Mouse (Mus musculus) limb, embryonic 15.5 days (tissue): Measurements from ENCODE around the gene Ahdc1. TPM values are rescaled to one million over a fixed set of nuclear protein-coding genes. Genes with fewer than 3 reads are reported as not detected.
A peak's percentile ranks its signal among the peaks of the same experiment; 100 is the strongest.

Experiments
- ATAC-seq: fragments of 200-750 bp; cut with Nextera tagmentation; 2 replicates; pipeline ENCODE4 v1.8.0; 2017; ENCODE audit warnings: low read depth, moderate TSS enrichment; ENCODE audit not compliant: insufficient number of reproducible peaks, low FRiP score, low TSS enrichment
- H3K27ac ChIP-seq: fragments of 300-500 bp; sonication (generic); 2 replicates; pipeline ENCODE4 v1.5.1; 2015; ENCODE audit warnings: moderate library complexity, mild to moderate bottlenecking, inconsistent platforms
- H3K27me3 ChIP-seq: fragments of 300-500 bp; sonication (generic); 2 replicates; pipeline ENCODE4 v1.6.1; 2015; ENCODE audit warnings: inconsistent platforms
- H3K36me3 ChIP-seq: fragments of 300-500 bp; sonication (generic); 2 replicates; pipeline ENCODE4 v1.6.1; 2015; ENCODE audit warnings: inconsistent platforms
- H3K4me1 ChIP-seq: fragments of 300-500 bp; sonication (generic); 2 replicates; pipeline ENCODE4 v1.6.1; 2015; ENCODE audit warnings: inconsistent platforms
- H3K4me2 ChIP-seq: fragments of 300-500 bp; sonication (generic); 2 replicates; pipeline ENCODE4 v1.6.1; 2015; ENCODE audit warnings: mild to moderate bottlenecking, inconsistent platforms
- H3K4me3 ChIP-seq: fragments of 300-500 bp; sonication (generic); 2 replicates; pipeline ENCODE4 v1.5.1; 2015; ENCODE audit warnings: mild to moderate bottlenecking, inconsistent platforms
- H3K9ac ChIP-seq: fragments of 300-500 bp; sonication (generic); 2 replicates; pipeline ENCODE4 v1.6.1; 2015; ENCODE audit warnings: inconsistent platforms
- H3K9me3 ChIP-seq: fragments of 300-500 bp; sonication (generic); 2 replicates; pipeline ENCODE4 v1.6.1; 2016; ENCODE audit warnings: inconsistent platforms
- WGBS: fragments of 180-500 bp; shearing (Covaris S2); methylation state at CpG from one replicate; pipeline ENCODE4 v1.1.7; 2015; 5-methylcytosine and 5-hydroxymethylcytosine counted together
- polyA plus RNA-seq: library from polyadenylated mRNA; unstranded; fragments of >200 nt; fragmentation: Nextera tagmentation; extraction: Ambion mirVana; gene quantifications from 2 replicates; pipeline ENCODE4 v1.2.1, GENCODE M21; 2015

Gene Ahdc1
- 10.7 and 13.2 TPM in 2 replicates for polyA plus RNA-seq

DNA sequence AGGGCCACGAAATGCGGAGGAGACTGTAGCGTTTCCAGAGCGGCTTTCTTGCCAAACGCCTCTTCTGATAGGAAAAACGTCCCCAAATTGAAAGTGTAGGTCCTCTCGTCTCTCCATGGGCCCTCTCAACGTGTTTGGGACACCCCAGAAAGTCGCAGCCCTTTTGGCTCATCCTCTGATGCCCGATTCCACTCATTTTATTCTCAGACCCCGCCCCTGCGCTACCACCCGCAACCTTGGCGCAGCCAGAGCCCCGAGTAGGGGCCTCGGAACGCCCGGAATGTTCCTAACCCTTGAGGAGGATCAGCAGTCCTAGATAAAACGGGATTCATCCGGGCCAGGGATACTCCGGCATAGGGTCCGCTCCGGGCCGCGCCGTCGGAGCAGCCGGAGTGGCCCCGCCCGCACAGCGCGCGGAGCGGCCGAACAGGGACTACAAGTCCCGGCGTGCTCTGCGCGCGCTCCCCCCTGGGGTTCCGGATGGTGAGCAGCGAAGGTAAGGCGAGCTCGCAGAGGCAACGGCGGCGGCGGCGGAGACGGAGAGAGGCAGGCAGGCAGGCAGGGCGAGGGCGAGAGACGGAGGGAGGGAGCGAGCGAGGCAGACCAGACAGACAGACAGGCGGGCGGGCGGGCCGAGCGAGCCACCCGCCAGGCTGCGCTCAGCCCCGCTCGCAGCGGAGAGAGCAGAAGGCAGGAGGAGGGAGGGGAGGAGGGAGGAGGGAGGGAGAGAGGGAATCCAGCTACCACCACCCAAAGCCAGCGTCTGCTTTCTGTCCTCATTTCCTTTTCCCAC is at the start of gene Ahdc1:
Ahdc1 (plus strand) TSS at position 233 of the 793 bp plus-strand sequence.
- H3K9ac ChIP-seq = peak within 1 kb of the TSS; percentile 95
- peaks cover 13% of the 10 kb centered on the region for H3K27me3 ChIP-seq
- H3K9me3 ChIP-seq = no peaks in the 10 kb centered on the region
- H3K4me2 ChIP-seq = peak within 1 kb of the TSS; percentile 91
- ATAC-seq = peak; percentile 85
- H3K27ac ChIP-seq = peak within 1 kb of the TSS; percentile 98
- no peaks in the 10 kb centered on the region for H3K36me3 ChIP-seq
- peak within 1 kb of the TSS; percentile 95 for H3K4me3 ChIP-seq
- peaks cover 44% of the 10 kb centered on the region for H3K4me1 ChIP-seq
- 1% methylated on average over 58 of the region's 66 CpGs for WGBS

DNA sequence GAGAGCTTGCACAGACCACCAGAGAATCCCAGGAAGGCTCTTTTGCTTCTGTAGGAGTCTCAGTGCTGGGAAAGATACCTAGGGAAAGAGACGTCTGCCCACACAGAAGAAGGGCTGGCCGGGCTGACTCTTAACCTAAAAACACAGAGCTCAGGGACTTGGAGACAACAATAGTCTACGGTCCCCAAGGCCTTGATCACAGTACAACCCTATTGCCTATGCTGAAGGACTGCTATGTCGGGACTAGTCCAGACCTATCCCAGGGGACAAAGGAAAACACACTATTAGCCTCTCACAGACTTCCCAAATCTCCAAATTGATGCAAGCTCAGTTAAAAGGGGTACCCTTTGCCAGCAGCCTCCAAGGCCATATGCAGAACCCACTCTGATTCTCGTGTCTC is 49.2 kb upstream of the Ahdc1 start:
- no peak overlapping the region for H3K4me2 ChIP-seq
- no peak overlapping the region for H3K27ac ChIP-seq
- no peaks in the 10 kb centered on the region for H3K36me3 ChIP-seq
- H3K9ac ChIP-seq = no peak overlapping the region
- no peaks in the 10 kb centered on the region for H3K9me3 ChIP-seq
- no peak for ATAC-seq
- H3K4me3 ChIP-seq = no peak overlapping the region
- H3K4me1 ChIP-seq = peaks cover 27% of the 10 kb centered on the region
- H3K27me3 ChIP-seq = no peaks in the 10 kb centered on the region
- 76% methylated on average over 5 of the region's 5 CpGs for WGBS

DNA sequence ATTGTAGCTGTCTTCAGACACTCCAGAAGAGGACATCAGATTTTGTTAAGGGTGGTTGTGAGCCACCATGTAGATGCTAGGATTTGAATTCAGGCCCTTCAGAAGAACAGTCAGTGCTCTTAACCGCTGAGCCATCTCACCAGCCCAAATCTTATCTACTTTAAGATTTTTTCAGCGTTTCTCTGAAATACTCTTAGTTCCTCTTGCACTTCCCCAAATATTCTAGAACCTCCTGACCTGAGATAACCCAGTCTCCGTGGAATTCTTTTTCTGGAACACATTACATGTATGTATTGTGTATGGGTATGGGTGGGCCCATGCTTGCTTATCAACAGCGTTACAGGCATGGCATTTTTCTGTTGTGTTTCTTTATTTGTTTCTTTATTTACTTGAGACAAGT is 48.4 kb upstream of the Ahdc1 start:
- 91% methylated on average over 4 of the region's 4 CpGs for WGBS
- no peaks in the 10 kb centered on the region for H3K36me3 ChIP-seq
- ATAC-seq = no peak
- H3K4me3 ChIP-seq = no peak overlapping the region
- H3K27me3 ChIP-seq = no peaks in the 10 kb centered on the region
- H3K9ac ChIP-seq = no peak overlapping the region
- no peak overlapping the region for H3K4me2 ChIP-seq
- H3K9me3 ChIP-seq = no peaks in the 10 kb centered on the region
- peaks cover 27% of the 10 kb centered on the region for H3K4me1 ChIP-seq
- H3K27ac ChIP-seq = no peak overlapping the region

DNA sequence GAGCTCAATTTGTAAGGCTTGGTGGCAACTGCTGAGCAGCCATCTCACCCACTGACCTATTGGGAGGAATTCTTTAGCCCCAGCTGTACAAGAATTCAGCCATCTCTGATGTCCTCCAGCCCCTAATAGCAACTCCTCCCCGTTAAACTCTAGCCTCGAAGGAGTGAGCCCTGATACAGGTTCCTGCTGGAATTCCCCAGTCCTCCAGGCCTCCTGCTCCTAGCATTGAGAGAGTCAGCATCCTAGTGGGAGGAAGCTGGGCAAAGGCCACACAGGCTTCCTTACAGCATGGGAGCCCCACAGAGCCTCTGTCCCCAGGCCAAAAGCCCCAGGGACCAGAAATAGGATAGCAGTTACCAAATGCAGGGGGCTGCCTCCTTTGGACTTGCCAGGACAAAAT is 47.6 kb upstream of the Ahdc1 start:
- H3K27ac ChIP-seq = no peak overlapping the region
- H3K4me2 ChIP-seq = no peak overlapping the region
- no peaks in the 10 kb centered on the region for H3K9me3 ChIP-seq
- H3K36me3 ChIP-seq = no peaks in the 10 kb centered on the region
- ATAC-seq = no peak
- no peak overlapping the region for H3K9ac ChIP-seq
- peaks cover 30% of the 10 kb centered on the region for H3K4me1 ChIP-seq
- no peaks in the 10 kb centered on the region for H3K27me3 ChIP-seq
- no peak overlapping the region for H3K4me3 ChIP-seq
- WGBS = 25% methylated on average over 2 of the region's 2 CpGs

DNA sequence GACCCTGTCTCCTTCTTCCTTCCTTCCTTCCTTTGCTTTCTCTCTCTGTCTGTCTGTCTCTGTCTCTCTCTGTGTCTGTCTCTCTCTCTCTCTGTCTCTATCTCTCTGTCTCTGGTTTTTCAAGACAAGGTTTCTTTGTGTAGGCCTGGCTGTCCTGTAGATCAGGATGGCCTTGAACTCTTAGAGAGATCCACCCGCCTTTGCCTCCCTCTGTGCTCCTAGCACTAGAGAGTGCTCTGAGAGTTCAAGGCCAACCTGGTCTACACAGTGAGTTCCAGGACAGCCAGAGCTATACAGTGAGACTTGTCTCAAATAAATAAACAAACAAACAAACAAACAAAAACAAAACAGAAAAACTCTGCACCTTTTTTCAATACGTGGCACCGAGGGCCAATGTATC is 47.0 kb upstream of the Ahdc1 start:
- Histone ChIP-seq H3K27me3 (no peaks in the 10 kb centered on the region), H3K36me3 (no peaks in the 10 kb centered on the region), H3K9me3 (no peaks in the 10 kb centered on the region), H3K4me3 (no peak overlapping the region), H3K9ac (no peak overlapping the region), H3K4me2 (no peak overlapping the region), H3K4me1 (peaks cover 25% of the 10 kb centered on the region), H3K27ac (no peak overlapping the region)
- no peak for ATAC-seq
- WGBS = 49% methylated on average over 3 of the region's 3 CpGs

DNA sequence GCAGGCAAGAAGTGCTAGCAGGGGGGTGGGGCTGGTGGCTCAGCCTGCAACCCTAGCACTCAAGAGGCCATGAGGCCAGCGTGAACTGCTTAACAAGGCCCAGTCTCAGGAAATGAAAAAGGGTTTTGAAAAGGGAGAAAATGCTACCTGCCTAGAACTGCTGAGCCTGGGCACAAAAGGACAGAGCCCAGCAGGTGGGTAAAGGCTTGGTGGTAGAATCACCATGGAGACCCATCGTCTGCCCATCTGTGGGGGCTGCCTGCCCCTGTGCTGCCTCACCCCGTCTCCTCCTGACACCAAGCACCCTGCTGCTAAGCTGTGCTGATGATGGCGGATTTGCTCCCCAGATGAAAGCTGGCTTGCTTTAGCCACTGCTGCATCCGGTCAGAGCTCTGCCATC is 46.6 kb upstream of the Ahdc1 start:
- Histone ChIP-seq H3K9me3 (no peaks in the 10 kb centered on the region), H3K27me3 (no peaks in the 10 kb centered on the region), H3K4me1 (peaks cover 21% of the 10 kb centered on the region), H3K9ac (no peak overlapping the region), H3K4me3 (no peak overlapping the region), H3K4me2 (no peak overlapping the region), H3K27ac (no peak overlapping the region), H3K36me3 (no peaks in the 10 kb centered on the region)
- no peak for ATAC-seq
- WGBS = 38% methylated on average over 5 of the region's 5 CpGs

DNA sequence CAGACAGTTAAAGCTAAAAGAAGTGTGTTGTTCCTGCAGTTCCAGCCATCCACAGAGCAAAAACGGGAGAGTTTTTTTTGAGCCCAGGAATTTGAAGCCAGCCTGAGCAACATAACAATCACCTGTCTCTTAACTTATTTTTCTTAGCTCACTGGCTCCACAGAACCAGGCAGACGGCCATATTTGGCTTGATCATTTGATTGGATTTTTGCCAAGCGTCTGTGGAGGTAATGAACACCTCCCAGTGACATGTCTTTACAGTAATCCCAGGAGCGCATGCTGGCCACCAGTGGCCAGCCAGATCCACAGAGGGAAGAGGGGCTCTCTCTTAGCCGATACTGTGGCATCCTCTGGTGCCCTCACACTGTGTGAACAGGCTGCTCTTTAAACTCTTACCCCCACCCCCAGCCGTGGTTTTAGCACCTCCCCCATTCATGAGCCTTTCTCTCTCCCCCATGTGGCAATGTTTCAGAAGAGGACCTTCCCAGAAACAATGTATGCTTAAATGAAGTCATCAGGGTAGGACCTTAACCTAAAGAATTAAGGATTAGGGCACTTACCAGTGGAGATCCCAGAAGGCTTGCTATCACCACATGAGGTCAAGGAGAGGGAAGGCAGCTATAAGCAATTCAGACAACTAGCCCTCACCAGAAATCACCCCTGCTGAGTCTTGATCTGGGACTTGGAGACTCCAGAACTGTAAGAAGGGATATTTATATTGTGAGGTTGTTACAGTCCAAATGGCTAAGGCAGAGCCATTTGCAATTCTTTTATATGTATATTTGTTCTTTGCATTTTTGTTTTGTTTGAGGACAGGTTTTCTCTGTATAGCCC is 42.7 kb upstream of the Ahdc1 start:
- Histone ChIP-seq H3K27ac (no peak overlapping the region), H3K36me3 (no peaks in the 10 kb centered on the region), H3K9me3 (no peaks in the 10 kb centered on the region), H3K9ac (no peak overlapping the region), H3K4me3 (no peak overlapping the region), H3K4me2 (no peak overlapping the region), H3K4me1 (peaks cover 9% of the 10 kb centered on the region; the same call in 1 of the 2 replicates), H3K27me3 (no peaks in the 10 kb centered on the region; the same call in 1 of the 2 replicates)
- ATAC-seq = no peak
- WGBS = 27% methylated on average over 6 of the region's 6 CpGs

DNA sequence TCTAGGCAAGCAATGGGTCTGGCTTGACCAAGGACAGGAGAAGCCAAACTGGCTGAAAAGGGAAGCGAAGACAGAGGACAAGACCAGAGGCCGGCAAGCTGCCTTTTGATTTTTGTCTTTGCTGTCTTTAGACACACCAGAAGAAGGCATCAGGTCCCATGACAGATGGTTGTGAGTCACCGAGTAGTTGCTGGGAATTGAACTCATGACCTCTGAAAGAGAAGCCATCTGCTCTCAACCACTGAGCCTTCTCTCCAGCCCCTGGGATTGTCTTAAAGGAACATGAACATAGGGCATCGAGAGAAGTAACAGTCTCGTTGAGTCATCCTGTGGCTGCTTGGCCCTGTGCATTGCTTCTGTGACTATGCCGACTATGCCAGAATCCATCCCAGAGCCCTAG is 39.5 kb upstream of the Ahdc1 start:
- H3K9me3 ChIP-seq = no peaks in the 10 kb centered on the region
- no peaks in the 10 kb centered on the region for H3K36me3 ChIP-seq
- H3K4me1 ChIP-seq = peaks cover 28% of the 10 kb centered on the region
- no peak overlapping the region for H3K27ac ChIP-seq
- WGBS = 72% methylated on average over 6 of the region's 6 CpGs
- no peak overlapping the region for H3K4me2 ChIP-seq
- peaks cover 17% of the 10 kb centered on the region for H3K27me3 ChIP-seq
- no peak for ATAC-seq
- H3K9ac ChIP-seq = no peak overlapping the region
- H3K4me3 ChIP-seq = no peak overlapping the region

DNA sequence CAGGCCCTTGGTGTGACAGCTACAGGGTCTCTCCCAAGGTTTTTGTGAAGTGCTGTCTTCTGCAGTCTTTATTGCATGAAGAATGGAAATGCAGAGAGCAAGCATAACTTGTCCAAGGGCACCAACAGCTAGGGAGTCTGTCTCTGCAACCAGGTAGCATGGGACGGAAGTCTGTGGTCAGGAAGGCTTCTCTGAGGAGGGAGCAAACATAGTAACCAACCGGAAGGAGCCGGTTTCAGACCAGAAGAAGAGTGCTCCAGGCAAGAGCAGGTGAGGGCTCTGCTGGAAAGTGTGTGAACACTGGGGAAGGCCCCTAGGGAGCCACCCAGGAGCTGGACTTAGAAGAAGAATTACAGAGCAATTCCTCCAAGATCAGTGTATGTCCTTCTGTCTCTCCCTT is 39.0 kb upstream of the Ahdc1 start:
- peaks cover 17% of the 10 kb centered on the region for H3K27me3 ChIP-seq
- H3K4me2 ChIP-seq = no peak overlapping the region
- no peak overlapping the region for H3K27ac ChIP-seq
- H3K4me1 ChIP-seq = peaks cover 28% of the 10 kb centered on the region
- no peaks in the 10 kb centered on the region for H3K9me3 ChIP-seq
- no peak overlapping the region for H3K9ac ChIP-seq
- ATAC-seq = no peak
- 58% methylated on average over 3 of the region's 3 CpGs for WGBS
- no peak overlapping the region for H3K4me3 ChIP-seq
- H3K36me3 ChIP-seq = no peaks in the 10 kb centered on the region

DNA sequence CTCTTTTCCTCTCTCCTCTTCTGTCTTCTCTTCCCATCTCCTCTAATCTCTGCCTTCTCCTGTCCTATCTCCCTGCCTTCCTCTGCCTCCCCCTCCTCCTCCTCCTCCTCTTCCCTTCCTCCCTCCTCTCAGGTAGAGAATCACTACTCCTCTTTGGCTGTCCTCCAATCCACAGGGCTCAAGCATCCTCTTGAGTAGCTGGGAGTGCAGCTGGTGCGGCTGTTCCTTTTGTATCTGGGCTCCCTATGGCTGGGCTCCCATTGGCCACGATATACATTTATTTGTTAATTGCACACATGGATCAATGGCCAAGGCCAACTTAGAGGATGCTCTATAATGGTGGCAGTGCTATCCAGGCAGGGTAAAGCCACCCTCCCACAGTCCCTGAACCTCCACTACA is 38.5 kb upstream of the Ahdc1 start:
- H3K4me2 ChIP-seq = no peak overlapping the region
- no peak overlapping the region for H3K9ac ChIP-seq
- peaks cover 17% of the 10 kb centered on the region for H3K27me3 ChIP-seq
- peaks cover 28% of the 10 kb centered on the region for H3K4me1 ChIP-seq
- H3K4me3 ChIP-seq = no peak overlapping the region
- 31% methylated on average over 2 of the region's 2 CpGs for WGBS
- no peak for ATAC-seq
- no peak overlapping the region for H3K27ac ChIP-seq
- H3K9me3 ChIP-seq = no peaks in the 10 kb centered on the region
- no peaks in the 10 kb centered on the region for H3K36me3 ChIP-seq

DNA sequence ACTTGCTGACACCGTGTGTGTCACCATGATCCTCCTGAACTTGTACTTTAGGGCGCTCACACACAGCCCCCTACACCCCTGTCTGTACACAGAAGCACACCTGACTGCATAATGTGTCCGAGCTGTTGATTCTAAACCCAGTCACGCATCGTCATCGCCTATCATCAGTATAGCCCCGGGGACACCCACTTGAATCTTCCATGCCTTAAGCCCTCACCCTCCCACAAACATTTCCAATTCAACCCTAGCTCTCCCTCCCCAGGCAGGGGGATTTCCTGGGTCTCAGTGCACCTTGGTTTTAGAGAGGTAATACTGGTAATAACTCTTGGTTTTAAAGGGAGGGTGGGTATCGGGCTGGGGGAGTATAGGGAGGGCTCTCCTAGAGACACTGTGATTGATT is 37.9 kb upstream of the Ahdc1 start:
- 54% methylated on average over 8 of the region's 8 CpGs for WGBS
- no peak overlapping the region for H3K4me2 ChIP-seq
- no peak overlapping the region for H3K9ac ChIP-seq
- H3K4me3 ChIP-seq = no peak overlapping the region
- ATAC-seq = no peak
- H3K27ac ChIP-seq = no peak overlapping the region
- H3K27me3 ChIP-seq = peaks cover 17% of the 10 kb centered on the region
- no peaks in the 10 kb centered on the region for H3K9me3 ChIP-seq
- peaks cover 26% of the 10 kb centered on the region for H3K4me1 ChIP-seq
- no peaks in the 10 kb centered on the region for H3K36me3 ChIP-seq

DNA sequence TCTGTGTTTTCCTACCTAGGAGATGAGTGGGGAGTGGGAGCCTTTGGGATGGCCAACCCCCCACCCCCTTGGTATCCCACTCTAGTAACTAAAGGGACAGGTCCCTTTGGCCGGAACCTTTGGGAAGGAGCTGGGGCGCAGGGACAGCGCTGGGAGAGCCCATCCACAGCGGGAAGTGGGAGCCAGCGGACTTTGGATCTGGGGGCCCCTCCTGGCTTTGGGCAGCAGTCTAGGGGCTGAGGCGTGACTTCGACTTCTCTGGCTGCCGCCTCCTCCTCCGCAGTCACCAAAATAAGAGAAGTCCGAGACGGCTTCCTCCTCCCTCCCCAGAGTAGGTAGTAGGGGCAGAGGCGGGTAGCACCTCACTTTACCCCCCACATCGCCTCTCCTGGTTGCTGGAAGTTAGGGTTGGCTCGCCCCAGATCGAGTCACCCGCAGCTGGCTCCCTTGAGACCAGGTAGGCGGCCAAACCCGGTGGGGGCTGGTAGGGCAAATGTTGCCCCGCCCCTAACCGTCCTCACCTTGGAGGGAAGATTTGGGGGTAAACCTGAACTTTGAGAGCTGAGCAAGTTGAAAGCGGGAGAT is 37.2 kb upstream of the Ahdc1 start, which contains the start of gene Fgr:
Fgr (plus strand) TSS at position 282 of the 585 bp plus-strand sequence.
- H3K4me1 ChIP-seq = peaks cover 23% of the 10 kb centered on the region
- 16% methylated on average over 21 of the region's 21 CpGs for WGBS
- peak within 1 kb of the TSS; percentile 38 for H3K4me2 ChIP-seq
- peak within 1 kb of the TSS; percentile 47 for H3K27ac ChIP-seq
- H3K36me3 ChIP-seq = no peaks in the 10 kb centered on the region
- no peak within 1 kb of the TSS for H3K9ac ChIP-seq
- H3K9me3 ChIP-seq = no peaks in the 10 kb centered on the region
- H3K27me3 ChIP-seq = peaks cover 17% of the 10 kb centered on the region
- H3K4me3 ChIP-seq = peak within 1 kb of the TSS; percentile 15; the same call in 1 of the 2 replicates
- ATAC-seq = no peak
